Mouse (Mus musculus): ENCODE data around the gene Zar1. TPM values are rescaled to one million over a fixed set of nuclear protein-coding genes. Genes with fewer than 3 reads are reported as not detected.

The Zar1 gene
- total RNA-seq, 2 experiments from 2014 or later, result not detected

Other genes starting within 250 kb of the Zar1 start
- gene Corin, start 76.8 kb downstream of the Zar1 start, total RNA-seq (2021), result not detected
- 10 to 100 TPM; 14.9 to 21.1 TPM for gene Nfxl1, start 21.6 kb downstream of the Zar1 start, total RNA-seq (2021)
- under 1 TPM in 1 of 2 experiments, not detected in 1; 0.27 TPM for gene Gm5868, start 6.3 kb upstream of the Zar1 start, total RNA-seq (2021)
- gene Cnga1, start 63.0 kb upstream of the Zar1 start, total RNA-seq (2021), result not detected
- gene Nipal1, start 66.5 kb upstream of the Zar1 start, total RNA-seq (2021), result not detected
- under 1 TPM in 1 of 2 experiments, not detected in 1; 0.10 TPM for gene Txk, start 171.5 kb upstream of the Zar1 start, total RNA-seq (2021)